Mouse (Mus musculus): ENCODE measurements around the gene Rasal2.

- no peak for TF ChIP-seq TAL1 (IDR thresholded peaks at IDR 0.05; ENCODE audit: low read length)
- TF ChIP-seq GATA1 (IDR thresholded peaks at IDR 0.05; ENCODE audit: low read length): no peak
Measured at GRCm38 (mm10) chr1:157299559-157299958, 112.8 kb downstream of the Rasal2 start.

Data from erythroblast, embryonic 14.5 days (primary cell).